Mouse (Mus musculus): Measurements from ENCODE around the gene Gm3045. TPM values are rescaled to one million over a fixed set of nuclear protein-coding genes. Genes with fewer than 3 reads are reported as not detected.

Gene Gm3045
- polyA plus RNA-seq, 1 experiment from 2014 or later, result not detected

DNA sequence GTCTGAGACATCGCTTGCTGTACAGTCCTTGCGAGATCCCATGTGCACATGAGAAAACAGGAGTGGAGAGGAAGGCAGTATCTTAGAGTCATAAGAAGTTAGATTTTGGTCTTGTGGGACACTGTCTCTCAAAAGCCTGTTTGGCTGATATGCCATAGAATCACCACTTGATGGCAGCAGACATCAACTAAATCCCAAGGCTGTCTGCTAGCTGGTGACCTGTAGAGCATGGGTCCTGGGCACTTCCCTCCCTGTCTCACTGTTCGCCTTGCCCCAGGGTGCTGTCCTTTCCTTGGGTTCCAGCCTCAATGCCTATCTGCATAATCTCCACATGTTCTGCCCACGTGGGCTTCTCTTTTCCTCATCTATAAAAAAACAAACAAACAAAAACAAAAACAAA is 49.0 kb downstream of the Gm3045 start:
- Histone ChIP-seq H3K4me2 (ENCODE audit: low read depth, low read length) (peak overlapping the region; percentile 36; the same call in 1 of the 2 replicates), H3K27ac (ENCODE audit: low read length) (no peak overlapping the region), H3K9ac (ENCODE audit: low read length) (0 out of 2 replicates have a peak overlapping the region, but pooled peaks have one; percentile 26), H3K27me3 (ENCODE audit: control insufficient read depth, insufficient read depth, low read depth, low read length) (no peaks in the 10 kb centered on the region), H3K4me1 (replicated peaks; ENCODE audit: control insufficient read depth, insufficient read depth, low read length) (peaks cover 7% of the 10 kb centered on the region), H3K36me3 (ENCODE audit: control insufficient read depth, insufficient read depth, low read length) (no peaks in the 10 kb centered on the region), H3K4me3 (ENCODE audit: low read length) (no peak overlapping the region), H3K9me3 (ENCODE audit: control insufficient read depth, low read length) (no peaks in the 10 kb centered on the region)
- 24% methylated on average over 4 of the region's 4 CpGs for WGBS
- ATAC-seq (ENCODE audit: low read depth), result peak; percentile 36; the same call in 1 of the 2 replicates

DNA sequence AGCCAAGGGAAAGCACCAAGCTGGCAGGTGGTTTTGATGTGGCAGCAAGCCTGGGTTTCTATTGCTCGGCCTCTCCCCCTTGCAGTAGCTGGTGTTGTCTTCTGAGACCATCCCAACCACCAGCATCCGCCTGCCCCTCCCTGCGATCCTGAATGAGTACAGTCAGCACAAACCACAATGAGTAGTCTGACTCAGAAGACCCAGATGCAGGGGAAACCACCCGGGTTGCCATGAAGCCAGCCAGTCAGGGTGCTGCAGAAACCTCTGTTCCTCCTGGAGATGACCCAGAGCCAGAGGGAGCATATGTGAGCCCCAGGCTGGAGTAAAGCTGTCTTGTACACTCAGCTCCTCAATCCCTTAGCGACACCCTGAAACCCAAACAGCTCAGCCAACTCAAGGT is 50.4 kb downstream of the Gm3045 start:
- no peaks in the 10 kb centered on the region for H3K27me3 ChIP-seq (ENCODE audit: control insufficient read depth, insufficient read depth, low read depth, low read length)
- WGBS, result 47% methylated on average over 5 of the region's 5 CpGs
- H3K4me3 ChIP-seq (ENCODE audit: low read length), result no peak overlapping the region
- no peak overlapping the region for H3K27ac ChIP-seq (ENCODE audit: low read length)
- ATAC-seq (ENCODE audit: low read depth), result no peak
- H3K4me1 ChIP-seq (replicated peaks; ENCODE audit: control insufficient read depth, insufficient read depth, low read length), result peaks cover 4% of the 10 kb centered on the region
- H3K4me2 ChIP-seq (ENCODE audit: low read depth, low read length), result no peak overlapping the region
- no peaks in the 10 kb centered on the region for H3K9me3 ChIP-seq (ENCODE audit: control insufficient read depth, low read length)
- no peak overlapping the region for H3K9ac ChIP-seq (ENCODE audit: low read length)
- H3K36me3 ChIP-seq (ENCODE audit: control insufficient read depth, insufficient read depth, low read length), result no peaks in the 10 kb centered on the region

DNA sequence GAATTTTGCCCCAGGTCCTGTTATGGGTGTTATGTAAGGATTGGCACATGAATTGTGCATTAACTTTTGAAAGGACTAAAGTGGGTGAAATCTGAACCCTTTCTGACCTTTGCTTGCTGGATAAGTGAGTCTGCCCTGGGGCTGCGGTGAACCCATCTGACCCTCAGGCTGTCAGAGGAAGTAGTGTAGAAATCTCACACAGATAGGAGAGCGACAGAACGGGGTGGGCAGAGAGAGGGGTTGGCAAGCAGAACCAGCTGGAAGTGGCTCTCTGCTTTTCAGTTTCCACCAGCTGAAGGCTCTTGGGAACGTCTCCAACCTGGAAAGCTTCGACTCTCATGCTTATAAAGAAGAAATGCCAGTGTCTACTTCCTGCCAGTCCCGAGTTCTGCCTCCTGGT is 50.9 kb downstream of the Gm3045 start:
- ATAC-seq (ENCODE audit: low read depth), result no peak
- no peaks in the 10 kb centered on the region for H3K27me3 ChIP-seq (ENCODE audit: control insufficient read depth, insufficient read depth, low read depth, low read length)
- H3K4me3 ChIP-seq (ENCODE audit: low read length), result no peak overlapping the region
- 6% methylated on average over 6 of the region's 6 CpGs for WGBS
- no peak overlapping the region for H3K27ac ChIP-seq (ENCODE audit: low read length)
- no peak overlapping the region for H3K4me2 ChIP-seq (ENCODE audit: low read depth, low read length)
- no peaks in the 10 kb centered on the region for H3K36me3 ChIP-seq (ENCODE audit: control insufficient read depth, insufficient read depth, low read length)
- H3K9me3 ChIP-seq (ENCODE audit: control insufficient read depth, low read length), result no peaks in the 10 kb centered on the region
- no peak overlapping the region for H3K9ac ChIP-seq (ENCODE audit: low read length)
- H3K4me1 ChIP-seq (replicated peaks; ENCODE audit: control insufficient read depth, insufficient read depth, low read length), result peaks cover 4% of the 10 kb centered on the region

DNA sequence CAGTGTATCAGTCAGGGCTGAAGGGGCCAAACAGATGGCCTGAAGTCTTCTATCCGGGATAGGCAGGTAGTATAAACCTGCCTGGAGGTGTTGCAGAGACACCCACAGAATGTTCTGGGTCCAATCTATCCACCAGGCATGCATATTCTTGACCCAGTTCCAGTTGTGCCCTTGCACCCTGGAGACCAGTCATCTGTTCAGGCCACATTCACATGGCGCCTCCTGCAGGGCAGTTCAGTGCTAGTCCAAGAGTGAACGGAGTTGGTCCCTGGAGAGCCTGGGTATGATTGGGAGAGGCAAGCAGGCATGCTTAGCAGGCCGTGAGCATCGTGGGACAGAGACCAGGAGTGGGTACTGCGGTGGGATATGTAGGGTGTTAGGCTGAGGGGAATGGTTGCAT is 51.6 kb downstream of the Gm3045 start:
- 74% methylated on average over 6 of the region's 6 CpGs for WGBS
- Histone ChIP-seq H3K9ac (ENCODE audit: low read length) (no peak overlapping the region), H3K9me3 (ENCODE audit: control insufficient read depth, low read length) (no peaks in the 10 kb centered on the region), H3K4me2 (ENCODE audit: low read depth, low read length) (no peak overlapping the region), H3K27me3 (ENCODE audit: control insufficient read depth, insufficient read depth, low read depth, low read length) (no peaks in the 10 kb centered on the region), H3K27ac (ENCODE audit: low read length) (no peak overlapping the region), H3K4me1 (replicated peaks; ENCODE audit: control insufficient read depth, insufficient read depth, low read length) (peaks cover 4% of the 10 kb centered on the region), H3K4me3 (ENCODE audit: low read length) (no peak overlapping the region), H3K36me3 (ENCODE audit: control insufficient read depth, insufficient read depth, low read length) (no peaks in the 10 kb centered on the region)
- no peak for ATAC-seq (ENCODE audit: low read depth)

DNA sequence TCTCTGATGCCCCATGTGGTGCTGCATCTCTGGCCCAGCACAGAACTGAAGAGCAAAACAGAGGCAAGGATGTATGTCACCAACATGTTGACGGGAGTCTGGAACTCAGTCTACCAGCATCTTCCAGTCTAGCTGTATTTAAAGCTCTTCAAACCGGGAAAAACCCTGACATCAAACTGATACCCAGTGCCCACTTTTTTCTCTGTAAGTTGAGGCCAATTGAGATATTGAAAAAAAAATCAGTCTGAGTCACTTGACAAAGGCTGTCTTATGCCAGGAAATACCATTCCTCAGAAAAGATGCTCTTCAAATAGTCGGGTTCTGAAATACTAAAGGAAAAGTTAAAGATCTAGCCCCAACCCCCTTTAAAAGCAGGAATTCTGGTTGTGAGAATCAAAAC is 55.8 kb downstream of the Gm3045 start, which contains the start of gene Il9:
Il9 (minus strand) TSS at position 101 of the 400 bp plus-strand sequence.
- Histone ChIP-seq H3K27ac (ENCODE audit: low read length) (no peak within 1 kb of the TSS), H3K9ac (ENCODE audit: low read length) (no peak within 1 kb of the TSS), H3K9me3 (ENCODE audit: control insufficient read depth, low read length) (no peaks in the 10 kb centered on the region), H3K4me2 (ENCODE audit: low read depth, low read length) (no peak within 1 kb of the TSS), H3K4me3 (ENCODE audit: low read length) (no peak within 1 kb of the TSS), H3K4me1 (replicated peaks; ENCODE audit: control insufficient read depth, insufficient read depth, low read length) (peaks cover 3% of the 10 kb centered on the region), H3K27me3 (ENCODE audit: control insufficient read depth, insufficient read depth, low read depth, low read length) (no peaks in the 10 kb centered on the region), H3K36me3 (ENCODE audit: control insufficient read depth, insufficient read depth, low read length) (no peaks in the 10 kb centered on the region)
- no peak for ATAC-seq (ENCODE audit: low read depth)
- 63% methylated on average over 3 of the region's 3 CpGs for WGBS

Other genes with a start within 250 kb of the Gm3045 start
- gene Tifab, start 247.7 kb upstream of the Gm3045 start, polyA plus RNA-seq (2015; fragmentation: Nextera tagmentation; extraction: Ambion mirVana), result 4.0 and 4.8 TPM in 2 replicates
- gene Neurog1, start 174.4 kb upstream of the Gm3045 start, polyA plus RNA-seq (2015; fragmentation: Nextera tagmentation; extraction: Ambion mirVana), result not detected in 2 replicates
- gene Cxcl14, start 130.0 kb upstream of the Gm3045 start, polyA plus RNA-seq (2015; fragmentation: Nextera tagmentation; extraction: Ambion mirVana), result 10.3 and 13.4 TPM in 2 replicates
- 0.08 and 0.11 TPM in 2 replicates for gene Slc25a48, start 11.8 kb downstream of the Gm3045 start, polyA plus RNA-seq (2015; fragmentation: Nextera tagmentation; extraction: Ambion mirVana)
- not detected in 2 replicates for gene Il9, start 55.7 kb downstream of the Gm3045 start, polyA plus RNA-seq (2015; fragmentation: Nextera tagmentation; extraction: Ambion mirVana)
- gene Fbxl21, start 95.9 kb downstream of the Gm3045 start, polyA plus RNA-seq (2015; fragmentation: Nextera tagmentation; extraction: Ambion mirVana), result 0.77 and 1.2 TPM in 2 replicates
- gene Lect2, start 121.9 kb downstream of the Gm3045 start, polyA plus RNA-seq (2015; fragmentation: Nextera tagmentation; extraction: Ambion mirVana), result 0.70 TPM in 1 of 2 replicates, not detected in the other
- 175 and 183 TPM in 2 replicates for gene Tgfbi, start 182.9 kb downstream of the Gm3045 start, polyA plus RNA-seq (2015; fragmentation: Nextera tagmentation; extraction: Ambion mirVana)

All from lung, embryonic 16.5 days (tissue).